Mouse (Mus musculus): ENCODE measurements around the gene Wwtr1. TPM values are rescaled to one million over a fixed set of nuclear protein-coding genes. Genes with fewer than 3 reads are reported as not detected.

Wwtr1 gene
- total RNA-seq (2021), result 10 to 100 TPM; 22.4 to 31.7 TPM
- long read RNA-seq, experiment 1, full-length matches to known transcripts, result 50 of 57 reads
- long read RNA-seq, experiment 1, partial matches to known transcripts, result 2 of 57 reads
- long read RNA-seq, experiment 1, other reads (novel, unspliced or antisense), result 5 of 57 reads
- long read RNA-seq, experiment 2, full-length matches to known transcripts, result 33 of 41 reads
- long read RNA-seq, experiment 2, partial matches to known transcripts, result 7 of 41 reads
- long read RNA-seq, experiment 2, other reads (novel, unspliced or antisense), result 1 of 41 reads

GRCm38 (mm10) chr3:57575660-57576055, at the start of gene Wwtr1:
Wwtr1 (minus strand) TSS chr3:57575910.
- intact Hi-C loops (cut with DNase I), result loop anchor here (2.0 to 5.0 kb wide), 3 partner anchors 47 to 105 kb away; no protein-coding TSS in a partner anchor
- peak within 1 kb of the TSS; percentile 88 for H3K4me3 ChIP-seq
- TF ChIP-seq CTCF (IDR thresholded peaks at IDR 0.05), result no peak
- DNase-seq, result peak; percentile 94
- peak within 1 kb of the TSS; percentile 98 for H3K27ac ChIP-seq

- DNase-seq, result peak; percentile 46
- intact Hi-C loops (cut with DNase I), result loop anchor here (1.0 to 5.0 kb wide), 3 partner anchors 13 to 149 kb away; partner anchors contain the start of gene Wwtr1
- Histone ChIP-seq H3K27ac (no peak overlapping the region), H3K4me3 (no peak overlapping the region)
- peak; percentile 70 for TF ChIP-seq CTCF (IDR thresholded peaks at IDR 0.05)
Measured at GRCm38 (mm10) chr3:57619718-57620117, 44.0 kb upstream of the Wwtr1 start.

GRCm38 (mm10) chr3:57615652-57616051, 39.9 kb upstream of the Wwtr1 start:
- intact Hi-C loops (cut with DNase I), result no loop called here
- Histone ChIP-seq H3K27ac (no peak overlapping the region), H3K4me3 (no peak overlapping the region)
- peak; percentile 60 for TF ChIP-seq CTCF (IDR thresholded peaks at IDR 0.05)
- no peak for DNase-seq

- H3K27ac ChIP-seq, result peak overlapping the region; percentile 52
- no peak; the same call in 1 of the 2 replicates for TF ChIP-seq CTCF (IDR thresholded peaks at IDR 0.05)
- no peak overlapping the region for H3K4me3 ChIP-seq
- intact Hi-C loops (cut with DNase I), result no loop called here
- DNase-seq, result no peak
Measured at GRCm38 (mm10) chr3:57612430-57612997, 36.8 kb upstream of the Wwtr1 start.

- no peak for DNase-seq
- no peak for TF ChIP-seq CTCF (IDR thresholded peaks at IDR 0.05)
- Histone ChIP-seq H3K4me3 (no peak overlapping the region), H3K27ac (peak overlapping the region; percentile 31; the same call in 1 of the 2 replicates)
- intact Hi-C loops (cut with DNase I), result no loop called here
Measured at GRCm38 (mm10) chr3:57611776-57612175, 36.1 kb upstream of the Wwtr1 start.

- TF ChIP-seq CTCF (IDR thresholded peaks at IDR 0.05), result no peak
- intact Hi-C loops (cut with DNase I), result no loop called here
Measured at GRCm38 (mm10) chr3:57604618-57605015, 28.9 kb upstream of the Wwtr1 start.

GRCm38 (mm10) chr3:57603891-57604617, 28.3 kb upstream of the Wwtr1 start:
- TF ChIP-seq CTCF (IDR thresholded peaks at IDR 0.05), result no peak
- intact Hi-C loops (cut with DNase I), result no loop called here
- H3K4me3 ChIP-seq, result no peak overlapping the region
- DNase-seq, result no peak
- H3K27ac ChIP-seq, result peak overlapping the region; percentile 69

More at GRCm38 (mm10) chr3:57604618-57605015, 28.9 kb upstream of the Wwtr1 start:
- Histone ChIP-seq H3K27ac (peak overlapping the region; percentile 69), H3K4me3 (no peak overlapping the region)
- DNase-seq, result no peak

- Histone ChIP-seq H3K27ac (peak overlapping the region; percentile 75), H3K4me3 (no peak overlapping the region)
- DNase-seq, result no peak
- no peak for TF ChIP-seq CTCF (IDR thresholded peaks at IDR 0.05)
- intact Hi-C loops (cut with DNase I), result no loop called here
Measured at GRCm38 (mm10) chr3:57602610-57603009, 26.9 kb upstream of the Wwtr1 start.

- no peak overlapping the region for H3K27ac ChIP-seq
- H3K4me3 ChIP-seq, result no peak overlapping the region
- no peak for DNase-seq
- TF ChIP-seq CTCF (IDR thresholded peaks at IDR 0.05), result no peak
- intact Hi-C loops (cut with DNase I), result no loop called here
Measured at GRCm38 (mm10) chr3:57596566-57596965, 20.9 kb upstream of the Wwtr1 start.

GRCm38 (mm10) chr3:57595506-57595905, 19.8 kb upstream of the Wwtr1 start:
- TF ChIP-seq CTCF (IDR thresholded peaks at IDR 0.05), result no peak
- Histone ChIP-seq H3K27ac (no peak overlapping the region), H3K4me3 (no peak overlapping the region)
- intact Hi-C loops (cut with DNase I), result no loop called here
- DNase-seq, result no peak

- TF ChIP-seq CTCF (IDR thresholded peaks at IDR 0.05), result no peak
- H3K27ac ChIP-seq, result no peak overlapping the region
- intact Hi-C loops (cut with DNase I), result no loop called here
- no peak for DNase-seq
- no peak overlapping the region for H3K4me3 ChIP-seq
Measured at GRCm38 (mm10) chr3:57585967-57586366, 10.3 kb upstream of the Wwtr1 start.

- DNase-seq, result no peak
- no peak overlapping the region for H3K4me3 ChIP-seq
- no peak for TF ChIP-seq CTCF (IDR thresholded peaks at IDR 0.05)
- intact Hi-C loops (cut with DNase I), result no loop called here
- no peak overlapping the region for H3K27ac ChIP-seq
Measured at GRCm38 (mm10) chr3:57583533-57583932, 7.8 kb upstream of the Wwtr1 start.
